Mouse (Mus musculus) testis, postnatal 14 days (tissue): Measurements from ENCODE around the gene Ankrd24.

Experiments used
- DNase-seq: peaks from one replicate; pipeline ENCODE4 v3.0.0; 2021; ENCODE audit warnings: low spot score

The Ankrd24 gene

GRCm38 (mm10) chr10:81628390-81628789 is at the start of gene Ankrd24:
Gene Ankrd24, plus strand, starts transcription at chr10:81628540.
- no peak for DNase-seq

- no peak for DNase-seq
Observed at GRCm38 (mm10) chr10:81579967-81580366, 48.4 kb upstream of the Ankrd24 start.

GRCm38 (mm10) chr10:81580441-81581070 is 47.8 kb upstream of the Ankrd24 start:
- peak; percentile 33 for DNase-seq

GRCm38 (mm10) chr10:81583347-81583746 is 45.0 kb upstream of the Ankrd24 start:
- DNase-seq: peak; percentile 6

- DNase-seq: no peak
Observed at GRCm38 (mm10) chr10:81588739-81589138, 39.6 kb upstream of the Ankrd24 start.

GRCm38 (mm10) chr10:81591846-81592245 is 36.5 kb upstream of the Ankrd24 start:
- no peak for DNase-seq

- no peak for DNase-seq
Observed at GRCm38 (mm10) chr10:81592631-81593030, 35.7 kb upstream of the Ankrd24 start.

- no peak for DNase-seq
Observed at GRCm38 (mm10) chr10:81593223-81593622, 35.1 kb upstream of the Ankrd24 start.

GRCm38 (mm10) chr10:81593935-81594334 is 34.4 kb upstream of the Ankrd24 start:
- no peak for DNase-seq

- no peak for DNase-seq
Observed at GRCm38 (mm10) chr10:81595599-81595998, 32.7 kb upstream of the Ankrd24 start.

GRCm38 (mm10) chr10:81596611-81597010 is 31.7 kb upstream of the Ankrd24 start:
- DNase-seq: no peak

GRCm38 (mm10) chr10:81597137-81597950 is 31.0 kb upstream of the Ankrd24 start:
- no peak for DNase-seq

GRCm38 (mm10) chr10:81598342-81598741 is 30.0 kb upstream of the Ankrd24 start:
- DNase-seq: no peak

- DNase-seq: no peak
Observed at GRCm38 (mm10) chr10:81598871-81599270, 29.5 kb upstream of the Ankrd24 start.

- no peak for DNase-seq
Observed at GRCm38 (mm10) chr10:81599630-81600029, 28.7 kb upstream of the Ankrd24 start.

GRCm38 (mm10) chr10:81600096-81600495 is 28.2 kb upstream of the Ankrd24 start:
- no peak for DNase-seq

GRCm38 (mm10) chr10:81600738-81601203 is 27.6 kb upstream of the Ankrd24 start, which contains the start of gene Tle6:
Gene Tle6, minus strand, starts transcription at chr10:81601073.
- peak; percentile 96 for DNase-seq

- no peak for DNase-seq
Observed at GRCm38 (mm10) chr10:81601396-81601905, 26.9 kb upstream of the Ankrd24 start.

- DNase-seq: no peak
Observed at GRCm38 (mm10) chr10:81602741-81603151, 25.6 kb upstream of the Ankrd24 start.

- DNase-seq: no peak
Observed at GRCm38 (mm10) chr10:81604019-81604967, 24.0 kb upstream of the Ankrd24 start.

- peak; percentile 78 for DNase-seq
Observed at GRCm38 (mm10) chr10:81604968-81605665, 23.2 kb upstream of the Ankrd24 start.
